Mouse (Mus musculus): ENCODE data around the gene Msx2.

Msx2 gene

GRCm38 (mm10) chr13:53472614-53473124 is at the start of gene Msx2:
Gene Msx2, minus strand, starts transcription at chr13:53473074.
- peak; percentile 63 for DNase-seq

- DNase-seq = no peak
Measured at GRCm38 (mm10) chr13:53521468-53521867, 48.6 kb upstream of the Msx2 start.

GRCm38 (mm10) chr13:53520343-53520937 is 47.6 kb upstream of the Msx2 start:
- DNase-seq = no peak

GRCm38 (mm10) chr13:53519727-53520126 is 46.9 kb upstream of the Msx2 start:
- DNase-seq = no peak

GRCm38 (mm10) chr13:53518306-53518705 is 45.4 kb upstream of the Msx2 start:
- no peak for DNase-seq

- DNase-seq = peak; percentile 16
Measured at GRCm38 (mm10) chr13:53514574-53514973, 41.7 kb upstream of the Msx2 start.

GRCm38 (mm10) chr13:53511366-53511765 is 38.5 kb upstream of the Msx2 start:
- DNase-seq = no peak

GRCm38 (mm10) chr13:53502406-53502805 is 29.5 kb upstream of the Msx2 start:
- no peak for DNase-seq

- DNase-seq = no peak
Measured at GRCm38 (mm10) chr13:53501561-53502253, 28.8 kb upstream of the Msx2 start.

- DNase-seq = no peak
Measured at GRCm38 (mm10) chr13:53501057-53501456, 28.2 kb upstream of the Msx2 start.

- DNase-seq = no peak
Measured at GRCm38 (mm10) chr13:53486512-53486911, 13.6 kb upstream of the Msx2 start.

GRCm38 (mm10) chr13:53475701-53476188 is 2.9 kb upstream of the Msx2 start:
- peak; percentile 35 for DNase-seq

GRCm38 (mm10) chr13:53474491-53474890 is 1.6 kb upstream of the Msx2 start:
- DNase-seq = no peak

GRCm38 (mm10) chr13:53473991-53474390 is 1.1 kb upstream of the Msx2 start:
- DNase-seq = no peak

- DNase-seq = no peak
Measured at GRCm38 (mm10) chr13:53473291-53473690, 417 bp upstream of the Msx2 start.

GRCm38 (mm10) chr13:53471926-53472613 is 804 bp downstream of the Msx2 start:
- DNase-seq = no peak

GRCm38 (mm10) chr13:53471411-53471810 is 1.5 kb downstream of the Msx2 start:
- no peak for DNase-seq

- DNase-seq = no peak
Measured at GRCm38 (mm10) chr13:53470437-53471151, 2.3 kb downstream of the Msx2 start.

GRCm38 (mm10) chr13:53469756-53470155 is 3.1 kb downstream of the Msx2 start:
- no peak for DNase-seq

GRCm38 (mm10) chr13:53468171-53468570 is 4.7 kb downstream of the Msx2 start:
- DNase-seq = no peak

- DNase-seq = no peak
Measured at GRCm38 (mm10) chr13:53466189-53466866, 6.5 kb downstream of the Msx2 start.

GRCm38 (mm10) chr13:53465191-53465820 is 7.6 kb downstream of the Msx2 start:
- DNase-seq = no peak
